Mouse (Mus musculus): ENCODE results near the gene Ech1. TPM values are rescaled to one million over a fixed set of nuclear protein-coding genes. Genes with fewer than 3 reads are reported as not detected.

The Ech1 gene
- total RNA-seq, 1 experiment from 2014 or later: 123 TPM

DNA sequence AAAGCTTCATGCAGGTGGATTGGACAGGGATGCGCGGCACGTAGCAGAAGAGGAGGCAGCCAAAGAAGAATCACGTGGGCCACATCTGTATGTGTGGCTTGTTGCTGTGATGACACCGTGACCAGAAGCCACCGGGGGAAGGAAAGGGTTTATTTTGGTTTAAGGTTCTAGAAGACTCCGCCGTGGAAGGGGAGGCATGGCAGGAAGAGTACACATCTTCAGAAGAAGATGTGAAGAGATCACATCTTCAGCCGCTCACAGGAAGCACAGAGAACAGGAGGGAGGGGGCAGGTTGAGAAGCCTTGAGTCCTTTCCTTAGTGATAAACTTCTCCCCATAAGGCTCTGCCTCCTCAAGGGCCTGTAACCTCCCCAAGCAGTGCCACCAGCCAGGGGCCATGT, 25.0 kb upstream of the Ech1 start:
- ATAC-seq (replicated peaks in 1 of 2; ENCODE audit: insufficient read depth in 1 of 2, low FRiP score in 2 of 2, low TSS enrichment in 1 of 2, low read depth in 1 of 2, poor library complexity in 2 of 2, severe bottlenecking in 2 of 2): no peak

- ATAC-seq (replicated peaks in 1 of 2; ENCODE audit: insufficient read depth in 1 of 2, low FRiP score in 2 of 2, low TSS enrichment in 1 of 2, low read depth in 1 of 2, poor library complexity in 2 of 2, severe bottlenecking in 2 of 2): no peak
Measured at GRCm38 (mm10) chr7:28801451-28801850, 23.6 kb upstream of the Ech1 start.

DNA sequence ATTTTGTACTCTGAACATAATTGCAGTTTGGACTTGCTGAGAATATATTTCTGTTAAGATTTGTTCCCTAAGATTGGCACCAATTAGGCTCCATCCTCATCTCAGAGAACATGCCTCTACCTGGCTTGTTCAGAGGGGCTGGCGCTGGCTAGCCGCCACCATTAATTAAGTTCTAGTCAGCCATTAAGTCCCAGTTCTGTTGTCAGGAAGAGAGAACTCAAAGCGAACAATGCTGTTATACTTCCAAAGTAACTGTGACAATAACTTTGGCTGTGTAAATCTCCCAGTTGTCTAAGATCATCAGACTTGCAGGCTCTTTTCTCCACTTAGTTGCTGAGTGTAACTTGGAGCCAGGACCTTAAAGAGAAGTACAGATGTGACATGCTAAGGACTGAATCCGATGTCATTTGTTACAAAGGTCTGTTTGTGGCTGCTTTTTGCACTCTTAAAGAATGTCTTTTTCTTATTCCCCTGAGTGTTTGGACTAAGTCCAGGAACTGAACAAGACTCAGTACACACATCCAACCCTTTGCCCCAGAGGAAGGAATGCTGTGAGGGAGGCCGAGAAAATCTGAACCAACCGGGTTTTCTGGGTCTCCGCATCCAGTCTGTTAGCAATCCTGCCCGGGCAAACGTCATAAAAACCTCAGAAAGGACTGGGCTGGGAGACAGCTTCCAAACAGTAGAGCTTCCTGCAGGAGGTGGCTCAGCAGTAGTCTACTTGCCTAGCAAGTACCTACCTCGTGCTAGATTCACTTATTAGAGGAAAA, 22.9 kb upstream of the Ech1 start:
- ATAC-seq (replicated peaks in 1 of 2; ENCODE audit: insufficient read depth in 1 of 2, low FRiP score in 2 of 2, low TSS enrichment in 1 of 2, low read depth in 1 of 2, poor library complexity in 2 of 2, severe bottlenecking in 2 of 2): peak in 1 of 2 experiments; percentile 18; a peak in 1 of 4 replicates

- ATAC-seq (replicated peaks in 1 of 2; ENCODE audit: insufficient read depth in 1 of 2, low FRiP score in 2 of 2, low TSS enrichment in 1 of 2, low read depth in 1 of 2, poor library complexity in 2 of 2, severe bottlenecking in 2 of 2): peak in 1 of 2 experiments; percentile 19; a peak in 1 of 4 replicates
Measured at GRCm38 (mm10) chr7:28802846-28803588, 22.0 kb upstream of the Ech1 start.

GRCm38 (mm10) chr7:28803756-28804155, 21.3 kb upstream of the Ech1 start:
- no peak for ATAC-seq (replicated peaks in 1 of 2; ENCODE audit: insufficient read depth in 1 of 2, low FRiP score in 2 of 2, low TSS enrichment in 1 of 2, low read depth in 1 of 2, poor library complexity in 2 of 2, severe bottlenecking in 2 of 2)

- no peak for ATAC-seq (replicated peaks in 1 of 2; ENCODE audit: insufficient read depth in 1 of 2, low FRiP score in 2 of 2, low TSS enrichment in 1 of 2, low read depth in 1 of 2, poor library complexity in 2 of 2, severe bottlenecking in 2 of 2)
Measured at GRCm38 (mm10) chr7:28806869-28807268, 18.1 kb upstream of the Ech1 start.

DNA sequence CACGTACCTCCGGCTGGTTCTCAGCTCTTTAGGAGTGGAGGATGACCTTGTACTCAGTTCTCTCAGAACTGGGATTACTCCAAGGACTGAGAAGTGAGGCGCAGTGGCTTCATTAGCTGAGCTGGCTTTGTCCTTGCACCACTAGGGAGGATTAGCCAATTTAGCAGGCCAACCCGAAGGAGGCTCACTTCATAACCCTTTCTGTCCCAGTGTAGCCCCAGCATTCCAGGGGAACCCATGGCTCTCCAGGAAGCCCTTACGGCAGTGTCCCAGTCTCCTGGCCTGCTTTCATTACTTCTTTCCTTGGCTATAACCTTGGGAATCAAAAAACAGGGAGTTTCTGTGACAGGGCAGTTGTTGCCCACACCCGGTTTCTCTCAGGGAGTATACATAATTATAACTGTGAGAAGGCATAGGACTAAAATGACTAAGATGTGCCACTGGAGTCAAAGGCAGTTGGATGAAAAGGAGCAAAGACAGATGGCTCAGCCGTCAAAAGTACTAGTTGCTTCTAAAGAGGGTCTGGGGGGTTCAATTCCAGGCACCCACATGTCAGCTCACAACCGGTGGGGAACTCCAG, 17.3 kb upstream of the Ech1 start:
- ATAC-seq (replicated peaks in 1 of 2; ENCODE audit: insufficient read depth in 1 of 2, low FRiP score in 2 of 2, low TSS enrichment in 1 of 2, low read depth in 1 of 2, poor library complexity in 2 of 2, severe bottlenecking in 2 of 2): no peak

GRCm38 (mm10) chr7:28808221-28808941, 16.6 kb upstream of the Ech1 start, which contains the start of gene Hnrnpl:
Hnrnpl (plus strand) TSS chr7:28808541.
- ATAC-seq (replicated peaks in 1 of 2; ENCODE audit: insufficient read depth in 1 of 2, low FRiP score in 2 of 2, low TSS enrichment in 1 of 2, low read depth in 1 of 2, poor library complexity in 2 of 2, severe bottlenecking in 2 of 2): no peak

- ATAC-seq (replicated peaks in 1 of 2; ENCODE audit: insufficient read depth in 1 of 2, low FRiP score in 2 of 2, low TSS enrichment in 1 of 2, low read depth in 1 of 2, poor library complexity in 2 of 2, severe bottlenecking in 2 of 2): peak; percentile 48 to 53
Measured at GRCm38 (mm10) chr7:28808957-28809393, 16.0 kb upstream of the Ech1 start.

DNA sequence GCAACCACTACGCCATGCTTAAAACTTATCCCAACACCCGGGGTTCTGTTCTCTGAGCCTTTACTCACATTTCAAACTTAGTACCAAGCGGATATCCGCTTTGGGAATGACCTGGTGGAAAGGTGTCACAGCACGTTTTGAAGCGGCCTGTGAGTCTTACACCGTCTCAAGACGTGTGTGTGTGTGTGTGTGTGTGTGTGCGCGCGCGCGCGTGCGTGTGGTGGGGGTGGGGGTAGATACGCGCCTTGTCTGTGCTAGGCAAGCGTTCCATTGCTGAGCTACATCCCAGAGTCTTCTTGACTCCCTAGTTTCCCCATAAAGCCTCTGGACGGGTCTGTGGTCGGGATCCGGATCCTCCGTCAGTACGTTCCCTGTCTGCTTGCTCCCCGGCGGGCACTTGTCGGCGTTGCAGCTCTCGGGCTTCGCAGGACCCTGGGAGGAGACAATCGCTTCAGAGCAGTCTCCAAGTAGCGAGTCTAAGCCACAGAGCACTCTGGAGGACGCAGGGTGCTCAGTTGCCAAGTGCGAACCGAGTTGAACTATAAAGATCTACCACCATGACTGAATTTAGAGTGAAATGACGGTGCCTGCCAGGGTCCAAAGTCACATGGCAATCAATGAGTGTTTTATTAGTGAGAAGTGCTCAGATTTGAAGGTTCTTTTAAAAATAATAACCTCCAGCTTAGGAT, 15.5 kb upstream of the Ech1 start:
- peak; percentile 4 to 8; a peak in 2 of 4 replicates for ATAC-seq (replicated peaks in 1 of 2; ENCODE audit: insufficient read depth in 1 of 2, low FRiP score in 2 of 2, low TSS enrichment in 1 of 2, low read depth in 1 of 2, poor library complexity in 2 of 2, severe bottlenecking in 2 of 2)

GRCm38 (mm10) chr7:28810107-28811066, 14.6 kb upstream of the Ech1 start:
- ATAC-seq (replicated peaks in 1 of 2; ENCODE audit: insufficient read depth in 1 of 2, low FRiP score in 2 of 2, low TSS enrichment in 1 of 2, low read depth in 1 of 2, poor library complexity in 2 of 2, severe bottlenecking in 2 of 2): peak; percentile 71 to 73

GRCm38 (mm10) chr7:28811228-28811627, 13.8 kb upstream of the Ech1 start:
- peak in 1 of 2 experiments; percentile 21; a peak in 3 of 4 replicates for ATAC-seq (replicated peaks in 1 of 2; ENCODE audit: insufficient read depth in 1 of 2, low FRiP score in 2 of 2, low TSS enrichment in 1 of 2, low read depth in 1 of 2, poor library complexity in 2 of 2, severe bottlenecking in 2 of 2)

- no peak for ATAC-seq (replicated peaks in 1 of 2; ENCODE audit: insufficient read depth in 1 of 2, low FRiP score in 2 of 2, low TSS enrichment in 1 of 2, low read depth in 1 of 2, poor library complexity in 2 of 2, severe bottlenecking in 2 of 2)
Measured at GRCm38 (mm10) chr7:28811640-28812275, 13.3 kb upstream of the Ech1 start.

DNA sequence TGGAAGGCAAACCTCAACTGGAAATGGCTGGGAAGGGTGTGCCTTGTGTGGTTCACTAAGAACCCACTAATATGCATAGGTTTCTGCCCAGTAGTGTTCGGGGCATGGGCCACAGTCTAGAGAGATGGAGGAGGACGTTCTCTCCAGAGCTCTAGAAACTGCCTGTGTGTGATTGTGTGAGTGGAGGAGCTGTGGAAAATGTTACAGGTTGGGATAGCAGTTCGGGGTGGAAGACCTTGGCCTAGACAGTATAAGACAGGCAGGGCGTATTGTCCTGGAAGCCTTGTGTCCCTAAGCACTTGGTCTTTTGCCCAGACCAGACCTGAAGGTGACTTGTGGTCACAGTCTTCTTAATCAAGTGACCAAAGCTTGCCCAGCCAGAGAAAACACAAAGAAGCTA, 12.6 kb upstream of the Ech1 start:
- no peak for ATAC-seq (replicated peaks in 1 of 2; ENCODE audit: insufficient read depth in 1 of 2, low FRiP score in 2 of 2, low TSS enrichment in 1 of 2, low read depth in 1 of 2, poor library complexity in 2 of 2, severe bottlenecking in 2 of 2)

DNA sequence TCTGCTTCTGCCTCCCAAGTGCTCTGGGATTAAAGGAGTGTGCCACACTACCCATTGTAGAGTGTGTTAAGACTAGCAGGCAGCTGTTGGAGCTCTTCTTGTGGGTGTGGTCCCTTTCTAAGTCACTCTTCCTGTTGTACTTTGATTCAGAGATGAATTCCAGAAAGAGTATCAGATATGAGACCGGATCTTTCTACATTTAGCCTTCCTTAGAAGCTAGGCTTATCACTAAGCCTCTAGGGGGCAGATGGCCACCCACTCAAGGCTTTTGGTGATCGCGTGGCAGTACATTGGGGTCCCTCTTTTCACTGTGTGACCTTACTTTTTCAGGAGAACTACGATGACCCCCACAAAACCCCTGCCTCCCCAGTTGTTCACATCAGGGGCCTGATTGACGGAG, 12.1 kb upstream of the Ech1 start:
- no peak for ATAC-seq (replicated peaks in 1 of 2; ENCODE audit: insufficient read depth in 1 of 2, low FRiP score in 2 of 2, low TSS enrichment in 1 of 2, low read depth in 1 of 2, poor library complexity in 2 of 2, severe bottlenecking in 2 of 2)
